18 mouse cellular contexts compared by ENCODE assay signal in genomic region chr1:168175586-168175985, GRCm38 (mm10).
"Had no signal": no experiment of that assay in that cellular context is flagged by ENCODE, and none has a peak within 500 bp of the region (broad histone marks: within the 10 kb centered on the region; RNA-seq: fewer than 3 reads in every experiment).

No protein-coding gene starts in this region.

- H3K36me3 ChIP-seq: liver, embryonic 12.5 days; liver, embryonic 15.5 days had no signal

- DNase-seq: kidney, adult 9 months; kidney, postnatal 14 days; kidney, postnatal 4 days; left cerebral cortex, postnatal 4 days; lung, adult 18-20 months; lung, postnatal 10 days; lung, postnatal 36 days; thymus, adult 2 months; thymus, postnatal 14 days had no signal

- H3K9ac ChIP-seq: limb, embryonic 12.5 days; limb, embryonic 15.5 days; liver, embryonic 12.5 days; liver, embryonic 15.5 days; lung, embryonic 15.5 days; midbrain, embryonic 13.5 days had no signal

- ATAC-seq: liver, embryonic 12.5 days; midbrain, embryonic 13.5 days had no signal

- H3K4me2 ChIP-seq: limb, embryonic 12.5 days; limb, embryonic 15.5 days; liver, embryonic 12.5 days; liver, embryonic 15.5 days; lung, embryonic 15.5 days; midbrain, embryonic 13.5 days had no signal

- H3K4me3 ChIP-seq: limb, embryonic 12.5 days; limb, embryonic 15.5 days; liver, embryonic 12.5 days; liver, embryonic 15.5 days; lung, embryonic 15.5 days; megakaryocyte, embryonic 14.5 days; midbrain, embryonic 10.5 days; midbrain, embryonic 13.5 days had no signal

- H3K9me3 ChIP-seq: limb, embryonic 12.5 days; limb, embryonic 15.5 days; liver, embryonic 12.5 days; liver, embryonic 15.5 days; lung, embryonic 15.5 days; megakaryocyte, embryonic 14.5 days; midbrain, embryonic 10.5 days; midbrain, embryonic 13.5 days had no signal

- H3K27ac ChIP-seq: limb, embryonic 12.5 days; limb, embryonic 15.5 days; liver, embryonic 12.5 days; liver, embryonic 15.5 days; lung, embryonic 15.5 days; midbrain, embryonic 10.5 days; midbrain, embryonic 13.5 days; stomach, postnatal 0 days had no signal

- H3K27me3 ChIP-seq: limb, embryonic 12.5 days; limb, embryonic 15.5 days; liver, embryonic 12.5 days; liver, embryonic 15.5 days; lung, embryonic 15.5 days; megakaryocyte, embryonic 14.5 days; midbrain, embryonic 13.5 days had no signal

- H3K4me1 ChIP-seq: limb, embryonic 12.5 days; limb, embryonic 15.5 days; liver, embryonic 12.5 days; liver, embryonic 15.5 days; megakaryocyte, embryonic 14.5 days; midbrain, embryonic 10.5 days; midbrain, embryonic 13.5 days had no signal
